Mouse (Mus musculus) lung, postnatal 0 days (tissue): Measurements from ENCODE around the gene Gm8773.

Experiments
- CTCF ChIP-seq: IDR thresholded peaks from 2 replicates; pipeline ENCODE4 v1.5.1; 2016; ENCODE audit warnings: antibody characterized with exemption, mild to moderate bottlenecking
- EP300 ChIP-seq: IDR thresholded peaks from 2 replicates; pipeline ENCODE4 v1.6.1; 2016; ENCODE audit warnings: antibody characterized with exemption, mild to moderate bottlenecking, control low read depth

DNA sequence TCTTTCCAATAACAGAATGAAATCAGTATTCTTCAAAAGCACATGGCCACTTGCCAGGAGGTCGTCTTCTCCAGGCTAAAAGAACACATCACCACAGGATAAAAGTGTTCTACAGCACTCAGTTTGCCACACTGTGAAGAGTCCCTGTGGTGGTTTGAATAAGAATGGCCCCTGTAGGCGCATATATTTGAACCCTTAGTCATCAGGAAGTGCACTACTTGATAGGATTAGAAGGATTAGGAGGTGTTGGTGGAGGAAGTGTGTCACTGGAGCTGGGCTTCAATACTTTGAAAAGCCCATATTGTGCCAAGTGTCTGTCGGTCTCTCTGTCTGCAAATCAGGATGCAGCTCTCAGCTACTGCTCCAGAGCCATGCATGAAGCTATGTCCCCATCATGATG, 33.2 kb upstream of the Gm8773 start:
- TF ChIP-seq EP300 (no peak), CTCF (no peak)
